Mouse (Mus musculus): ENCODE results near the gene Klhl26. TPM values are rescaled to one million over a fixed set of nuclear protein-coding genes. Genes with fewer than 3 reads are reported as not detected.

Klhl26 gene
- polyA plus RNA-seq, 1 experiment from 2014 or later, result 18.7 TPM

DNA sequence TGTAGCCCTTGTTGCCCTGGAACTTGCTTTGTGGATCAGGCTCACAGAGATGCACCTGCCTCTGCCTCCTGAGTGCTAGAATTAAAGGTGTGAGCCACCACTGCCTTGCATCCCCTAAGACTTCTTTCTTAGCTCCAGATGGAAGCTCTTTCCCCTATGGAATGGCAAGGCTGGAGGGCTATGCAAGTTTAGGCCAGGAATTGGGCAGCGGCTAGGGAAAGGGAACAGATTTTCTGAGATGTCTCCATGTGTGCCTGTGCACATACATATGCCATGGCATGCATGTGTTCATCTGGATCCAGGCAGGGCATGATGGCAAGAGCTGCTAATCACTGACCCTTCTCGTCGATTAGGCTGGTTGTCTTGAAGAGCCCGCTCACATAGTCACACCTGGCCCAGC, 11.1 kb downstream of the Klhl26 start:
- H3K27ac ChIP-seq, result no peak overlapping the region
- WGBS, result 96% methylated on average over 4 of the region's 4 CpGs
- no peak for ATAC-seq

DNA sequence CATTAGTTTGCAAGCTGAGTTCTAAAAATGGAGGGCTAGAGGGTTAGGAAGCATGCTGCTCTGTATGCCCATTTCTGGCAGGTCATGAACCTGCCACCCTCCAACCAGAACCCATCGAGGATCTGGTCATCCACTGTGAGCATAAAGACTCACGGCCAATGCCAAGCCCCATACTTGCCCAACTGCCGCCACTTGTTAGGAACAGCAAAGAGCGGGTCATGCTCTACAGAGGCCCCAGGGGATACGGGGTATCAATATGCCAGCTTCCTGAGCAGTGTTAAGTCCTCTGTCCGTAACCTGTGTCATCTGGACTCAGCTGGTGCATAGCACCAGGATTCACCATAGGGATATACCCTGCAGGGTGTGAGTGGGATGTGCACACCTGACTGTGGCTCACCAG, 12.6 kb downstream of the Klhl26 start:
- Histone ChIP-seq H3K36me3 (no peaks in the 10 kb centered on the region; the same call in 1 of the 2 replicates), H3K9ac (no peak overlapping the region), H3K4me3 (replicated peaks) (no peak overlapping the region), H3K4me1 (replicated peaks) (0 out of 2 replicates have a peak, but pooled peaks cover 13% of the 10 kb centered on the region), H3K4me2 (replicated peaks) (no peak overlapping the region), H3K27ac (no peak overlapping the region), H3K9me3 (no peaks in the 10 kb centered on the region), H3K27me3 (replicated peaks) (no peaks in the 10 kb centered on the region)
- ATAC-seq, result no peak
- 91% methylated on average over 6 of the region's 6 CpGs for WGBS

More for the DNA sequence above, 11.1 kb downstream of the Klhl26 start:
- no peak overlapping the region for H3K9ac ChIP-seq
- H3K4me3 ChIP-seq (replicated peaks), result no peak overlapping the region
- peaks cover 19% of the 10 kb centered on the region; the same call in 1 of the 2 replicates for H3K4me1 ChIP-seq (replicated peaks)
- H3K27me3 ChIP-seq (replicated peaks), result no peaks in the 10 kb centered on the region
- H3K36me3 ChIP-seq, result no peaks in the 10 kb centered on the region; the same call in 1 of the 2 replicates
- H3K4me2 ChIP-seq (replicated peaks), result no peak overlapping the region
- H3K9me3 ChIP-seq, result no peaks in the 10 kb centered on the region

DNA sequence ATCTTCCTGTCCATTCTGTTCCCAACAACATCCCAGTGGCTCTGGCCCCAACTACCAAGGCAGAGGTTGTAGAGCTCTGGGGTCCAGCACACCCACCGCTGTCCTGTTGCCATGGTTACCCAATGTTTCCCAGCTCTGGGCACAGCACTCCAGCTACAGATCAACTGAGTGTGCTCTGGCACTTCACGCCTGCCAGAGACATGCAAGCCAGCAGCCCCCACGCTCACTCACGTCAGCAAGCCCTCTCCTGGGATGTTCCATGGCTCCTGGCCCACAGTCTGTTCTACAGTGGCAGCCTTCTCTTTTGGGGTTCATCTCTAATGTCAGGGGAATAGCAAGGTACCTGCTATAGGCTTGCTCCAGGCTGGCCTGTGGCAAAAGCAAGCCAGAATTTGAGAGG, 13.5 kb downstream of the Klhl26 start:
- Histone ChIP-seq H3K27ac (no peak overlapping the region), H3K4me3 (replicated peaks) (no peak overlapping the region), H3K4me1 (replicated peaks) (0 out of 2 replicates have a peak, but pooled peaks cover 13% of the 10 kb centered on the region), H3K27me3 (replicated peaks) (no peaks in the 10 kb centered on the region), H3K4me2 (replicated peaks) (no peak overlapping the region), H3K9me3 (no peaks in the 10 kb centered on the region), H3K9ac (no peak overlapping the region), H3K36me3 (no peaks in the 10 kb centered on the region; the same call in 1 of the 2 replicates)
- ATAC-seq, result no peak
- 66% methylated on average over 4 of the region's 4 CpGs for WGBS

DNA sequence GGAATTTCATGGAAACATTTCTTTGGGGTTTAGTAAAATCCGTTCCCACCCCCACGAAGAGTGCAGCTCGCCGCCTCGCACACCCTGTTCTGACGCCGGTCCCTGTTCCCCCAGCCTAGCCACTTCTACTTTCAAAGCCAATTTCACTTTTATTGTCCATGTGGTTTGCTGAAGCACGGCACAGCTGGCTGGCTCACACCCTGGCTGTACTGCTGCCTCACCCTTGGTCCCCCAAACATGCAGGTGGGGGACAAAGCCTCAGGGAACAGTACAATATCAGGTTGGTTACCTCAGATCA, 14.3 kb downstream of the Klhl26 start:
- WGBS, result 89% methylated on average over 8 of the region's 8 CpGs
- no peaks in the 10 kb centered on the region for H3K9me3 ChIP-seq

DNA sequence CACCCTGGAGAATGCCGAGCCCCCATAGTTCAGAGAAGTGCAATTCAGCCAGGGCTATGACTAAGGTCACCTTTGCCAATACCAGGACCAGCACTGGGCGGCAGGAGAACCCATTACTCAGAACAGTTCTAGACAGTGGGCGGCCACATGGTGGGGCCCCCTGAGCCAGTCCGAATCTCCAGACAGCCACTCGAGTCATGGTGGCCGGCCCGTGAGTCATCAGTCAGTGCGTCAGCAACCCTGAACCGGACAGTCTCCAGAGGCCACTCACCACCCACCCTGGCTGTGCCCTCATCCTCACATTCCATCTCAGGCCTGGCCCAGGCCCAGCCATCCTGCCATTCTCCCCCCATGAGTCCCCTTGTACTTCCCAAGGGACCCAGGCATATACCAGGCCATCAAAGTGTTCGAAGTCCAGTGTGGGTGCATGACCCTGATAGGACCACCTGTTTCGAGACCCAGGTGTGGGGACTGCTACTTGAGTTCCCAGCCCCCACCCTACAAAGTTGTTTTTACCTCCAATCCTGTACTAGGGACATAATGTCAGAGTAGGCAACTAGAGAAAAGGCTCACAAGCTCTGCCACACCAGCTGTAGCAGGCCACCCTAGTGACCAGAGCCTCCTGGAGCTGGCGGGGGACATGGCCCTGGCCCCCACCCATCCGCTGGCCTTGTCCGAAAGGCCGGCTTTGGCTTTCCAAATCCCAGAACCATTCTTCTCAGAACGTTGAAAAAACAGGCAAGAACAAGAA, 14.8 kb downstream of the Klhl26 start:
- Histone ChIP-seq H3K4me1 (replicated peaks) (0 out of 2 replicates have a peak, but pooled peaks cover under 1% of the 10 kb centered on the region), H3K9me3 (no peaks in the 10 kb centered on the region), H3K4me2 (replicated peaks) (no peak overlapping the region), H3K27ac (no peak overlapping the region), H3K4me3 (replicated peaks) (no peak overlapping the region), H3K9ac (no peak overlapping the region), H3K36me3 (no peaks in the 10 kb centered on the region; the same call in 1 of the 2 replicates), H3K27me3 (replicated peaks) (no peaks in the 10 kb centered on the region)
- no peak for ATAC-seq
- WGBS, result 83% methylated on average over 16 of the region's 16 CpGs

More for the DNA sequence above, 14.3 kb downstream of the Klhl26 start:
- Histone ChIP-seq H3K9ac (no peak overlapping the region), H3K4me2 (replicated peaks) (no peak overlapping the region), H3K4me3 (replicated peaks) (no peak overlapping the region), H3K27ac (no peak overlapping the region), H3K4me1 (replicated peaks) (0 out of 2 replicates have a peak, but pooled peaks cover 5% of the 10 kb centered on the region), H3K27me3 (replicated peaks) (no peaks in the 10 kb centered on the region), H3K36me3 (no peaks in the 10 kb centered on the region; the same call in 1 of the 2 replicates)
- no peak for ATAC-seq

DNA sequence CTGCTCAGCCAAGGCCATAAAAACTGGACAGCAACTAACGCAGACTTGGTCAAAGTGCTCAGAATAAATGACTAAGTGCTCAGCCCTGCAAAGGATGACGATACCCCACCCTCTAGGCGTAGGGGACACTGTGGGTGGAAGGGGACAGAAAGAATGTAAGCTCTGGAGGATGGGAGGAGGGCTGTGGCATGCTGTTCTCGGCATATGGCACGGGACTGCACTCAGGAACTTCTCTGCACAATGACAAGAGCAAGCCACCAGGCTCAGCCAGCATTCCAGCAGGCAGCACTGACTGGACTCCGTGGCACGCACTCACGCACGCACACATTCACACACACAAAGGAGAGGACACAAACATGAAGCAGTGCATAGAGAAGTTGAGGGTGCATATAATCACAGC, 16.2 kb downstream of the Klhl26 start:
- Histone ChIP-seq H3K27ac (no peak overlapping the region), H3K4me1 (replicated peaks) (no peaks in the 10 kb centered on the region), H3K36me3 (no peaks in the 10 kb centered on the region; the same call in 1 of the 2 replicates), H3K4me2 (replicated peaks) (no peak overlapping the region), H3K9ac (no peak overlapping the region), H3K27me3 (replicated peaks) (no peaks in the 10 kb centered on the region), H3K4me3 (replicated peaks) (no peak overlapping the region), H3K9me3 (no peaks in the 10 kb centered on the region)
- ATAC-seq, result no peak
- 69% methylated on average over 9 of the region's 9 CpGs for WGBS

DNA sequence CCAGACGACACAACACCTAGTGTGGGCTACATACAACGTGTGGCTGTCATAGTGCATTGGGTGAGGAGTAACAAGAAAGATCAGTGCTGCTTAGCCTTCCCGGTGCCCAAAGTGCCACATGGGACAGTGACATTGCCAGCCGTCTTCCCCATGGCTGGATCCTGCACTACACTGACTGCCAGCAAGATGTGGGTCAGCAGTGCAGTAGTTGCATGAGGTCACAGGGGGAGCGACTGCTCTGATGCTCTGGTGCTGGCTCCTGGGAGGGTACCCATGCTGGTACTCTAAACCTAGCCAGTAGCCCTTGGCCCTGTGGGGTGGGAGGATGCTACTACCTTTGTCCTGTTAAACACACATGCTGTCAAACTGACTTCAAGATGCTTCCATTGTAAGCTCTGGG, 16.6 kb downstream of the Klhl26 start:
- no peaks in the 10 kb centered on the region for H3K4me1 ChIP-seq (replicated peaks)
- H3K27ac ChIP-seq, result no peak overlapping the region
- H3K9ac ChIP-seq, result no peak overlapping the region
- no peak overlapping the region for H3K4me3 ChIP-seq (replicated peaks)
- no peaks in the 10 kb centered on the region for H3K27me3 ChIP-seq (replicated peaks)
- WGBS, result 91% methylated on average over 5 of the region's 5 CpGs
- no peak for ATAC-seq
- H3K9me3 ChIP-seq, result no peaks in the 10 kb centered on the region
- H3K36me3 ChIP-seq, result no peaks in the 10 kb centered on the region; the same call in 1 of the 2 replicates
- no peak overlapping the region for H3K4me2 ChIP-seq (replicated peaks)

DNA sequence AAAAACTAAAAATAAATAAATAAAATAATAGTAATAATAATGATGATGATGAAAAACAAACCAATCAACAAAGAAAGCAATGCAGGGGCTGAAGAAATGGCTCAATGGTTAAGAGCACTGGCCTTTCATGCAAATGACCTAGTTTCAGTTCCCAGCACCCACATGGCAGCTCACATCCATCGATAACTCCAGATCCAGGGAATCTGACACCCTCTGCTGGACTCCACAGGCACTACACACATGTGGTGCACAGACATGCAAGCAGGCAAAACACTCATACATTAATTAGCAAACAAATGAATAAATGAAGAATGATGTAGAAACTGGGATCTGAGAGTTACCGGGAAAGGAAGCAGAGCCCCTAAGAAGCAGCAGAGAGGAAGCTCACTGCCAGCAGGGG, 17.1 kb downstream of the Klhl26 start:
- WGBS, result 97% methylated on average over 2 of the region's 2 CpGs
- Histone ChIP-seq H3K9ac (no peak overlapping the region), H3K4me1 (replicated peaks) (no peaks in the 10 kb centered on the region), H3K4me3 (replicated peaks) (no peak overlapping the region), H3K27ac (no peak overlapping the region), H3K27me3 (replicated peaks) (no peaks in the 10 kb centered on the region), H3K36me3 (no peaks in the 10 kb centered on the region; the same call in 1 of the 2 replicates), H3K4me2 (replicated peaks) (no peak overlapping the region), H3K9me3 (no peaks in the 10 kb centered on the region)
- no peak for ATAC-seq

DNA sequence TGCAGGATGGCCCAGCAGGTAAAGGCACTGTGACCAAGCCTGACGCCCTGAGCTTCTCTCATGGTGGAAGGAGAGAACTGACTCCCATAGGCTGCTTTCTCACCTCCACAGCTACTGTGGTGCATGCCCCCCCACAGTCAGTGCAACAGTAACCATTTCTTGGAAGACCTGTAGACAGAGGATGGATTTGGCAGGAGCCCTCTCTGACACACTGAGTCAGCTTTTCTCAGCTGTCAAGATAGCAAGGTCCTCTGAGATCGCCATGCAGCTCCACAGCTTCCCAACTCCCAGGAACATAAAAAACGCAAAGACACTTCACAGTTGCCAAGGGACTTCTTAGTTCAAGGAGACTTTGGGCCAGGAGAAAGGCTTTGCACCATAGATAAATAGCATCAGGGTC, 18.3 kb downstream of the Klhl26 start:
- no peak for ATAC-seq
- H3K4me1 ChIP-seq (replicated peaks), result no peaks in the 10 kb centered on the region
- H3K27me3 ChIP-seq (replicated peaks), result no peaks in the 10 kb centered on the region
- no peak overlapping the region for H3K27ac ChIP-seq
- WGBS, result 82% methylated on average over 3 of the region's 3 CpGs
- no peaks in the 10 kb centered on the region for H3K9me3 ChIP-seq
- no peak overlapping the region for H3K4me3 ChIP-seq (replicated peaks)
- H3K4me2 ChIP-seq (replicated peaks), result no peak overlapping the region
- H3K9ac ChIP-seq, result no peak overlapping the region
- H3K36me3 ChIP-seq, result no peaks in the 10 kb centered on the region; the same call in 1 of the 2 replicates

DNA sequence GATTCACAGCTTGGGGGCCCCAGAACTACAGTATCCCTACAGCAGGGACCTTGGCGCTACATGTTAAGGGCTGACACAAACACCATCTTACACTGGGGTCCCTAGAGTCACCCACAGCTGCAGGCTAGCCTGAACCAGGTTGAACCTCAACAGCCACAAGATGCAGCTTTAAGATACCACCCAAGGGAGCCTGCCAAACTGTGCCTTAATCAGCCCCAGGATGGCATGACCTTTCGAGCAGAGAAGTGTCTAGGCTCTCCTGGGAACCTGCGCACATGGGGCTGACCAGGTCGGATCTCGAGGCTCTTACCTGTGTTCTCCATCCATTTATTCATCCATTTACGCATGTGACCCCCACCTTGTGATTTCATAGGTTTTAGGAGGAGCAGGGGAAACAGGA, 18.9 kb downstream of the Klhl26 start:
- Histone ChIP-seq H3K27ac (no peak overlapping the region), H3K4me2 (replicated peaks) (no peak overlapping the region), H3K9me3 (no peaks in the 10 kb centered on the region), H3K27me3 (replicated peaks) (no peaks in the 10 kb centered on the region), H3K4me3 (replicated peaks) (no peak overlapping the region), H3K9ac (no peak overlapping the region), H3K36me3 (no peaks in the 10 kb centered on the region), H3K4me1 (replicated peaks) (no peaks in the 10 kb centered on the region)
- ATAC-seq, result no peak
- WGBS, result 88% methylated on average over 6 of the region's 6 CpGs

DNA sequence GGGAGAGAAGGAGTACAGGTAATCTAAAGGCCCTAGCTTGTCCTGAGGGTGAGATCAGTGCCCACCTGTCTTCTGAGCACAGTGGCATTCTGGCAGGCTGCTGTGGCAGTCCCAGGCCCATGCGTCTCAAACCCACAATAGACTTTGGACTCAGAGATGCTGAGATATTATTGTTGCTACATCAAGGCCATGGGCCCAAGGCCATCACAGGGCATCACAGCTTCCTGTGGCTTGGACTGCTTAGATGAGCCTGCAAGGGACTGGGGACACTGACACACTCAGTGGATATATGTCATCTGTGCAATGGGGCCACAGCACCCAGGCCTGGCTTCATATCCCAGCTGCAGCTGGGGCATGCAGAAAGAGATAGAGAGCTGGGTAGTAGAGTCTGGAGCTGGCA, 19.8 kb downstream of the Klhl26 start:
- H3K9ac ChIP-seq, result no peak overlapping the region
- WGBS, result 72% methylated on average over 1 of the region's 1 CpGs
- no peaks in the 10 kb centered on the region for H3K9me3 ChIP-seq
- H3K27ac ChIP-seq, result no peak overlapping the region
- no peaks in the 10 kb centered on the region for H3K27me3 ChIP-seq (replicated peaks)
- H3K4me3 ChIP-seq (replicated peaks), result no peak overlapping the region
- peaks cover 6% of the 10 kb centered on the region for H3K36me3 ChIP-seq
- no peak overlapping the region for H3K4me2 ChIP-seq (replicated peaks)
- no peaks in the 10 kb centered on the region for H3K4me1 ChIP-seq (replicated peaks)
- ATAC-seq, result no peak

DNA sequence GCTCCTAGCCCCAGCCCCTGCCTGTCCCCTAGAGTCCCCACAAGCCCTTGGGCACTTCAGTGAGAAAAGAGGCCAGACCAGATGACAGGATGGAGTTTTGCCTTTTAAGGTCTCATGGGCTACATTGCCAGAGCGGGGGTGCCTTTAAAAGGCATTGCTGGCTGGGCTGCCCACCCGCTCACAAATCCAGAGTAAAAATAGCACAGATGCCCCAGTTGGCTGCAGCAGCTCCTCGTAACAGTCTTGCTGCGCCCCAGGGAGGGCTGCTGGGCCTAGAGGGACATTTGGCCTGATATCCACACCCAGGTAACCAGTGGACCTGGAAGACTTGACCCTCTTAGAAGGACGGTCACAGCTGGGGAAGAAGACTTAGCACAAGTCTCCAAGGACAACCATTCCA, 22.9 kb downstream of the Klhl26 start:
- no peak for ATAC-seq
- no peaks in the 10 kb centered on the region for H3K9me3 ChIP-seq
- H3K36me3 ChIP-seq, result peaks cover 11% of the 10 kb centered on the region
- no peak overlapping the region for H3K27ac ChIP-seq
- WGBS, result 89% methylated on average over 5 of the region's 5 CpGs
- no peaks in the 10 kb centered on the region for H3K4me1 ChIP-seq (replicated peaks)
- no peak overlapping the region for H3K4me3 ChIP-seq (replicated peaks)
- no peak overlapping the region for H3K9ac ChIP-seq
- no peaks in the 10 kb centered on the region for H3K27me3 ChIP-seq (replicated peaks)
- no peak overlapping the region for H3K4me2 ChIP-seq (replicated peaks)

All from intestine, embryonic 15.5 days (tissue).